Comparison of ENCODE assay signal across 12 mouse cellular contexts in the genomic region with DNA sequence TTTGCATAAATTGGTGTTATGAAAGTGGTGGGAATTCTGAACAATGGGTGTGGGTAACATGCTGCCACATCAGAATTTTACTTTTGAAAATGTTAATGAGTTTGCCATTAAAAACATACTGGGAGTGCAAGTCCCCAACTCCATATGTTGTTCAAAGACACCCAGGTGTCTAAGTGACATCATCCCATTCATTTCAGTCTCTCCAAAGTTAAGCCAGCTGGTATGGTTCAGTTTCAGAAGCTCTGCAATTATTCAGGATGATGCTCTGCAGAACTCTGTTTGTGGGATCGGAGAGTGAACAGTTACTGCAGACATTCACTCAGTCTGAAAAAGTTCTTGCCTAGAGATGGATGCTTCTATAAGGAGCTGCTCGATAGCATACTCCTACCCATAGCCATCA.
"Had no signal": no experiment of that assay in that cellular context is flagged by ENCODE, and none has a peak within 500 bp of the region (broad histone marks: within the 10 kb centered on the region; RNA-seq: fewer than 3 reads in every experiment).

No protein-coding gene starts in this region.

- ATAC-seq: intestine, embryonic 16.5 days; liver, embryonic 12.5 days; midbrain, embryonic 15.5 days had no signal

- H3K9me3 ChIP-seq: limb, embryonic 15.5 days; liver, embryonic 12.5 days; midbrain, embryonic 15.5 days; neural tube, embryonic 12.5 days had no signal

- H3K27ac ChIP-seq: left cerebral cortex, adult 2 months; limb, embryonic 15.5 days; liver, embryonic 12.5 days; macrophage; midbrain, embryonic 15.5 days; neural tube, embryonic 12.5 days had no signal

- H3K36me3 ChIP-seq: limb, embryonic 15.5 days; liver, embryonic 12.5 days; midbrain, embryonic 15.5 days; neural tube, embryonic 12.5 days had no signal

- H3K9ac ChIP-seq: limb, embryonic 15.5 days; liver, embryonic 12.5 days; midbrain, embryonic 15.5 days; neural tube, embryonic 12.5 days had no signal

- H3K4me1 ChIP-seq: limb, embryonic 15.5 days; liver, embryonic 12.5 days; megakaryocyte, embryonic 14.5 days; midbrain, embryonic 15.5 days; neural tube, embryonic 12.5 days had no signal

- H3K4me3 ChIP-seq: left cerebral cortex, adult 2 months; limb, embryonic 15.5 days; liver, embryonic 12.5 days; megakaryocyte, embryonic 14.5 days; midbrain, embryonic 15.5 days; neural tube, embryonic 12.5 days had no signal

- H3K27me3 ChIP-seq: limb, embryonic 15.5 days; liver, embryonic 12.5 days; megakaryocyte, embryonic 14.5 days; midbrain, embryonic 15.5 days; neural tube, embryonic 12.5 days had no signal

- DNase-seq: kidney, adult 8-10 months; kidney, postnatal 25 days; lung, postnatal 10 days had no signal

- H3K4me2 ChIP-seq: limb, embryonic 15.5 days; liver, embryonic 12.5 days; midbrain, embryonic 11.5 days; midbrain, embryonic 15.5 days; neural tube, embryonic 12.5 days had no signal
